Mouse (Mus musculus) bone marrow macrophage, adult 2 months (primary cell): ENCODE measurements around the gene BC107364.

Experiments
- CTCF ChIP-seq: IDR thresholded peaks from 2 replicates; pipeline ENCODE4 v1.5.1; 2012; ENCODE audit warnings: low read depth, mild to moderate bottlenecking, low read length, moderate library complexity
- POLR2A ChIP-seq: IDR thresholded peaks from 2 replicates; pipeline ENCODE4 v1.6.1; 2012; ENCODE audit warnings: mild to moderate bottlenecking, low read depth, low read length, borderline replicate concordance

DNA sequence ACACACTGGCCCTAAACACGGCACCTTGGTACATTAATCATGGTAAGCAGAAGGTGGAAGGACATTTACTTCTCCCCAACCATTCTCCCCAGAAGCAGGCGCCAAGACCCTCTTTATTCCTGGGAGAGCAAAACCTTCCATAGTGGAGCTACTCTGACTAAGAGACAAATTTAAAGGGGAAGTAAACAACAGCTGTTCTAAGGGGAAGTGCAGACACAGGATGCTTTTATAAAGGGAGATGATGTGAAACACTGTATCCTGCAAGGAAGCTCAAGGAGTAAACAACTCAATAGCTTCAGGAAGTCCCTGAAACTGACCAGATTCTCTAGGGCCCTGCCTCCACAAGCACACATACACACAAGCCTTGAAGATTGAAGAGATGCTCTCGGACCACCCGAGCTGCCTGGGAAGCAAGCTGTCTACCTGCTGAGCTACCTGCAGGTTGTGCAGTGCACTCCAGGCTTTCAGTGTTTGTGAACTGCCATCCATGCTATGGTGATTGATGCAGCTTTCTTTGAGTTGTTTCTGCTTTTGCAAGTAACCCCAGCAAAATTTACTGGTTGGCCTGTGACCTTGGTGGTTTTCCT is 28.7 kb upstream of the BC107364 start:
- no peak for TF ChIP-seq CTCF
- no peak for TF ChIP-seq POLR2A
